Mouse (Mus musculus) gastrocnemius, postnatal 36 days (tissue): ENCODE data around the gene Mrpl2. TPM values are rescaled to one million over a fixed set of nuclear protein-coding genes. Genes with fewer than 3 reads are reported as not detected.

Experiments
- DNase-seq, 2 experiments: peaks; one replicate each; pipeline ENCODE4 v3.0.0; 2022
- intact Hi-C: fragments of 180-260 bp; cut with DNase I; formaldehyde crosslinking; loops from one replicate; pipeline ENCODE4 v1.15.1; 2025
- total RNA-seq, 2 experiments: library from RNA; stranded (reverse); gene quantifications; 2 replicates each; pipeline ENCODE4 v1.2.3; 2021

Mrpl2 gene
- total RNA-seq, 2 experiments from 2014 or later: 99.4 to 102 TPM

- intact Hi-C loops: no loop called here
- no peak for DNase-seq
Measured at GRCm38 (mm10) chr17:46623819-46624557, 22.0 kb upstream of the Mrpl2 start.

- DNase-seq: no peak
- intact Hi-C loops: no loop called here
Measured at GRCm38 (mm10) chr17:46624598-46624997, 21.4 kb upstream of the Mrpl2 start.

- DNase-seq: no peak
- intact Hi-C loops: no loop called here
Measured at GRCm38 (mm10) chr17:46627409-46627808, 18.6 kb upstream of the Mrpl2 start.

- DNase-seq: no peak
- intact Hi-C loops: no loop called here
Measured at GRCm38 (mm10) chr17:46628471-46628790, 17.6 kb upstream of the Mrpl2 start.

GRCm38 (mm10) chr17:46628791-46629684, 17.0 kb upstream of the Mrpl2 start, which contains the start of gene Ptk7:
Ptk7 (minus strand) TSS chr17:46629504.
- no peak for DNase-seq
- intact Hi-C loops: no loop called here

- intact Hi-C loops: no loop called here
- DNase-seq: no peak
Measured at GRCm38 (mm10) chr17:46629685-46630441, 16.2 kb upstream of the Mrpl2 start.

GRCm38 (mm10) chr17:46636831-46637523, 9.1 kb upstream of the Mrpl2 start:
- DNase-seq: no peak
- intact Hi-C loops: loop anchor here (2.0 to 5.0 kb wide), 2 partner anchors 75 to 110 kb away; no protein-coding TSS in a partner anchor

GRCm38 (mm10) chr17:46639929-46640328, 6.1 kb upstream of the Mrpl2 start:
- DNase-seq: no peak
- intact Hi-C loops: loop anchor here (5.0 kb wide), 2 partner anchors 78 to 82 kb away; no protein-coding TSS in a partner anchor

- intact Hi-C loops: loop anchor here (5.0 kb wide), 1 partner anchor 80 kb away; no protein-coding TSS in a partner anchor
- DNase-seq: no peak
Measured at GRCm38 (mm10) chr17:46642060-46642459, 4.0 kb upstream of the Mrpl2 start.

GRCm38 (mm10) chr17:46644152-46644805, 1.8 kb upstream of the Mrpl2 start:
- DNase-seq: no peak
- intact Hi-C loops: loop anchor here (5.0 kb wide), 1 partner anchor 78 kb away; no protein-coding TSS in a partner anchor

GRCm38 (mm10) chr17:46644916-46645475, 1.0 kb upstream of the Mrpl2 start:
- intact Hi-C loops: loop anchor here (5.0 kb wide), 1 partner anchor 77 kb away; no protein-coding TSS in a partner anchor
- no peak for DNase-seq

- DNase-seq: no peak
- intact Hi-C loops: no loop called here
Measured at GRCm38 (mm10) chr17:46646322-46646662, 263 bp downstream of the Mrpl2 start.

GRCm38 (mm10) chr17:46647279-46647678, 1.2 kb downstream of the Mrpl2 start:
- DNase-seq: no peak
- intact Hi-C loops: no loop called here

- DNase-seq: no peak
- intact Hi-C loops: no loop called here
Measured at GRCm38 (mm10) chr17:46648436-46648835, 2.4 kb downstream of the Mrpl2 start.

GRCm38 (mm10) chr17:46649811-46650210, 3.8 kb downstream of the Mrpl2 start:
- no peak for DNase-seq

GRCm38 (mm10) chr17:46650232-46651031, 4.4 kb downstream of the Mrpl2 start, which contains the start of gene Cul7:
Cul7 (plus strand) TSS chr17:46650337.
- intact Hi-C loops: no loop called here
- DNase-seq: peak; percentile 84 to 91

More at GRCm38 (mm10) chr17:46649811-46650210, 3.8 kb downstream of the Mrpl2 start:
- intact Hi-C loops: no loop called here

GRCm38 (mm10) chr17:46651292-46651691, 5.3 kb downstream of the Mrpl2 start:
- intact Hi-C loops: no loop called here
- no peak for DNase-seq
